Mouse (Mus musculus) CD8-positive naive resting alpha-beta T cell, adult 2 months (primary cell): ENCODE results near the gene Rbms2.
"Not testable (repeated sequence)": the region's sequence is repeated elsewhere in the genome, so short reads cannot be mapped to it uniquely, and the experiment has no call there.

Source experiments
- DNase-seq, 2 experiments: peaks; one replicate each; pipeline ENCODE4 v3.0.0; 2022; ENCODE audit warnings: low read depth in 2 of 2, low spot score in 2 of 2

Gene Rbms2

GRCm38 (mm10) chr10:128092506-128093495, 87.3 kb downstream of the Rbms2 start:
- DNase-seq, result peak; percentile 30 to 31

- DNase-seq, result peak; percentile 36 to 54
Observed at GRCm38 (mm10) chr10:128091564-128092505, 88.3 kb downstream of the Rbms2 start, which contains the start of gene Baz2a. Gene Baz2a (plus strand): TSS chr10:128091577.

- DNase-seq, result peak; percentile 86 to 95
Observed at GRCm38 (mm10) chr10:128090651-128091563, 89.2 kb downstream of the Rbms2 start.

GRCm38 (mm10) chr10:128089842-128090241, 90.3 kb downstream of the Rbms2 start:
- DNase-seq, result no peak

GRCm38 (mm10) chr10:128088181-128088580, 91.9 kb downstream of the Rbms2 start:
- no peak for DNase-seq

- DNase-seq, result not testable (repeated sequence)
Observed at GRCm38 (mm10) chr10:128087216-128087615, 92.9 kb downstream of the Rbms2 start.

GRCm38 (mm10) chr10:128086391-128086790, 93.7 kb downstream of the Rbms2 start:
- DNase-seq, result peak; percentile 14 to 28

- no peak for DNase-seq
Observed at GRCm38 (mm10) chr10:128084160-128084559, 95.9 kb downstream of the Rbms2 start.

- no peak for DNase-seq
Observed at GRCm38 (mm10) chr10:128083688-128084087, 96.4 kb downstream of the Rbms2 start.

GRCm38 (mm10) chr10:128082880-128083421, 97.1 kb downstream of the Rbms2 start, which contains the start of gene Atp5b:
Gene Atp5b (plus strand): TSS chr10:128083273.
- DNase-seq, result peak; percentile 94

- no peak for DNase-seq
Observed at GRCm38 (mm10) chr10:128082477-128082808, 97.7 kb downstream of the Rbms2 start.

- DNase-seq, result no peak
Observed at GRCm38 (mm10) chr10:128081807-128082476, 98.2 kb downstream of the Rbms2 start.
